Mouse (Mus musculus): ENCODE data around the gene Fam214a. TPM values are rescaled to one million over a fixed set of nuclear protein-coding genes. Genes with fewer than 3 reads are reported as not detected.
"Not testable (repeated sequence)": the region's sequence is repeated elsewhere in the genome, so short reads cannot be mapped to it uniquely, and the experiment has no call there.

The Fam214a gene
- polyA plus RNA-seq, 1 experiment, result 18.3 TPM

DNA sequence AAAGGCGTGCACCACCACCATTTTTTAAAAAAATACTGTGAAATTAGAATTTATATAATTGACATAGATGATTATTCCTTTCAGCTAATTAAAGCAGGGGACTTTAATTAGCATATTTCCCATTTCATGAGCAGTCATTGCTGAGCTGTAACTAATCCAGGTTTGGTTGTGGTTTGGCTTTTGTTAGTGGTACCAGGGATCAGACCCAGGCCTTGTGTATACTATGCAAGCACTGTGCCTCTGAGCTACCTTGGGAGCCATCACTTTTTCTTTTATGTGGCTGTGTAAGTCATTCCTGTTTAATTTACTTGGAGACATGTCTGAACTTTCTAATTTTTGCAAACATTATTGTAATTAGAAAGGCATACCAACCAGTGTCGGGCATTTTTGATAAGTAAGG, 24.6 kb downstream of the Fam214a start:
- TF ChIP-seq CTCF (IDR thresholded peaks at IDR 0.05; ENCODE audit: borderline replicate concordance, insufficient read depth, low read length), result no peak
- H3K27ac ChIP-seq (ENCODE audit: insufficient read depth, low read length), result no peak overlapping the region
- H3K4me3 ChIP-seq (ENCODE audit: insufficient read depth, low read length), result no peak overlapping the region
- peaks cover 7% of the 10 kb centered on the region; the same call in 1 of the 2 replicates for H3K4me1 ChIP-seq (ENCODE audit: control insufficient read depth, insufficient read depth, low read length)

DNA sequence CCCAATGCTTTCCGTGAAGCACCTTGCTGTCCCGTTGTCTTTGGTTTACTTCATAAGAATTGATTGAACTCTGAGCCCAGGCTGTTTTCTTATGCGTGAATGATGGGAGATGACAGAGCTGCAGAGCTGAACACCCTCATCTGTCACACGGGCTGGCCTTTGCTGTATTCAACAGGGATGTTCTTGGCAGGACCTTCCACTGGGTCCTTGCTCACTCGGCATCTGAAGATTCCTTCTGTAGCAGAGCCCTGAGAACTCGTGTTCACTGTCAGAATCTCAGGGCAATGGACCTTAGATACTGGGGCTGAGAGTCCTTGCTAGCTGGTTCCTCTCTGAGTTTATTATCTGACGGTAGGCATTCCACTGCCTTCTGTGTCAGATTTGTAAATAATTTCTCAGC, 25.3 kb downstream of the Fam214a start:
- peaks cover 7% of the 10 kb centered on the region; the same call in 1 of the 2 replicates for H3K4me1 ChIP-seq (ENCODE audit: control insufficient read depth, insufficient read depth, low read length)
- no peak overlapping the region for H3K4me3 ChIP-seq (ENCODE audit: insufficient read depth, low read length)
- no peak overlapping the region for H3K27ac ChIP-seq (ENCODE audit: insufficient read depth, low read length)
- no peak for TF ChIP-seq CTCF (IDR thresholded peaks at IDR 0.05; ENCODE audit: borderline replicate concordance, insufficient read depth, low read length)
- TF ChIP-seq POLR2A (IDR thresholded peaks at IDR 0.05; ENCODE audit: low read depth, low read length), result no peak

DNA sequence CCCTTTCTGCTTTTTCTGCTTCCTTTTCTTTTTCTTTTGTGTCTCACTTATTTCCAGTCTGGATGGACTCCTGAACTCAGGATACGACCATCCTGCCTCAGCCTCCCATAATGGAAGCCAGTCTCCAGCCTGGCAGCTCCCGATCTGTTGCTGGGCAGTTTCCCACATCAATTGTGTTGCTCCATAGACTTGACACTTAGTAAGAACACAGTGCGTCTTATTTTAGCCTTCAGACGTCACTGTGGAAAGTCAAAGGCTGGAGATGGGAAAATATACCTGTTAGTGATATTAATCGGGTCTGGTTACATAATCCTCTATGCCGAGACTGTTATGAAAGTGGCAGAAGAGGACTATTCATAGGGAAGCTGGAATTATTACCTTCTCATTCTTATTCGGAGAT, 26.2 kb downstream of the Fam214a start:
- TF ChIP-seq CTCF (IDR thresholded peaks at IDR 0.05; ENCODE audit: borderline replicate concordance, insufficient read depth, low read length), result no peak
- no peak for TF ChIP-seq POLR2A (IDR thresholded peaks at IDR 0.05; ENCODE audit: low read depth, low read length)
- Histone ChIP-seq H3K4me3 (ENCODE audit: insufficient read depth, low read length) (no peak overlapping the region), H3K4me1 (ENCODE audit: control insufficient read depth, insufficient read depth, low read length) (peaks cover 7% of the 10 kb centered on the region; the same call in 1 of the 2 replicates), H3K27ac (ENCODE audit: insufficient read depth, low read length) (no peak overlapping the region)

DNA sequence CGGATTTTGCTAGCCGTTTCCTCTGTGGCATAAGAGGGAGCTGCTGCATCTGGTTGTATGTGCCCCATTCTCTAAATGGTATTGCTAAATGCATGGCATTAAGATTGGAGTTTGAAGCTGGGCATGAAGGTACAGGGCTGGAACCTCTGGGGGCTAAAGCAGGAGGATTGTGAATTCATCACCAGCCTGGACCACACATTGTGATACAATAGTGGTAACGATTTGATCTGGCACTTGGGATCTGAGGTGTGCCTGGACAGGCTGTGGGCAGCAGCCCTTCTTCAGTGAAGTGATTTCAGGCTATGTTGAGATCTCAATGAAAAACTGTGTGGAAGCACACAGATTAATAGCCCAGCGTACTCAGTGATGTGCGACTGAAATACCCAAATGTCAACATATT, 26.7 kb downstream of the Fam214a start:
- no peak overlapping the region for H3K4me3 ChIP-seq (ENCODE audit: insufficient read depth, low read length)
- H3K27ac ChIP-seq (ENCODE audit: insufficient read depth, low read length), result no peak overlapping the region
- TF ChIP-seq CTCF (IDR thresholded peaks at IDR 0.05; ENCODE audit: borderline replicate concordance, insufficient read depth, low read length) (no peak), POLR2A (IDR thresholded peaks at IDR 0.05; ENCODE audit: low read depth, low read length) (no peak)
- H3K4me1 ChIP-seq (ENCODE audit: control insufficient read depth, insufficient read depth, low read length), result peaks cover 7% of the 10 kb centered on the region; the same call in 1 of the 2 replicates

DNA sequence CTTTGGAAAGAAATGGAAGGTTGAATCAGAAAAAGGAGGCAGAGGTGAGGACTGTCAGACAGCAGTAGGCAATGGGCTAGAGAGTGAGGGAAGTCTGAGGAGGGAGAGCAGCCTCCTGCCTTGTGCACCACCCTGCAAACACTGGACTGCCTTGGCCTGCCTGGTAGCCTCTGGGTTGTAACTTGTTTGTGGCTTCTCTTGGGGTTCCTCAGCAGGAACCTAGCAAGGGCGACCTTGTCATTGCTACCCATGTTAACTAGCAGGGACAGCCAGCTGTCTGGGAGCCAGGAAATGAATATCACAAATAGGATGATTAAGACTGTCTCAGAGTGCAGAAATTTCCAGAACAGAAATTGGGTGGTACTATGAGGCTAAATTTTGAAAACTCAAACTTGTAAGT, 27.2 kb downstream of the Fam214a start:
- no peak for TF ChIP-seq CTCF (IDR thresholded peaks at IDR 0.05; ENCODE audit: borderline replicate concordance, insufficient read depth, low read length)
- TF ChIP-seq POLR2A (IDR thresholded peaks at IDR 0.05; ENCODE audit: low read depth, low read length), result no peak
- Histone ChIP-seq H3K4me1 (ENCODE audit: control insufficient read depth, insufficient read depth, low read length) (peaks cover 5% of the 10 kb centered on the region; the same call in 1 of the 2 replicates), H3K27ac (ENCODE audit: insufficient read depth, low read length) (no peak overlapping the region), H3K4me3 (ENCODE audit: insufficient read depth, low read length) (no peak overlapping the region)

DNA sequence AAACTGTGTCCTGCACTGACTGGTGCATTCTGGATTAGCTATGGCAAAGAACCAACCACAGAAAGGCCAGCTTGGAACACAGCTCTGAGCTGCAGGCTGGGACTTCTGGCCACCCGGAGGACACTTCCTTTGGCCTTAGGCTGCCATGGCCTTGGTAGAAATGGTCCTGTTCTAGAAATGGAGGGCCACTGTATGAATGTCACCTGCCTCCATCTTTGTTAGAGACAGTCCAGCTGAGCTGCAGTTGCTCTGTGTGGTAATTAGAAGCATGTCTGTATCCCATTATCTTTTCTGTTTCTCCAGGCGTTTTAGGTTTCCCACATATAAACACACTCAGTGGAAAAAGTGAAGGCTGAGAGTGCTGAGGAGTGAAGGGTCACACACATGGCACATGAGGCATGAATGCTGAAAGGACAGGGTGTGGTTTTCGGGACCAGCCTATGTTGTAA, 29.0 kb downstream of the Fam214a start:
- no peak overlapping the region for H3K27ac ChIP-seq (ENCODE audit: insufficient read depth, low read length)
- no peaks in the 10 kb centered on the region for H3K4me1 ChIP-seq (ENCODE audit: control insufficient read depth, insufficient read depth, low read length)
- H3K4me3 ChIP-seq (ENCODE audit: insufficient read depth, low read length), result no peak overlapping the region
- TF ChIP-seq CTCF (IDR thresholded peaks at IDR 0.05; ENCODE audit: borderline replicate concordance, insufficient read depth, low read length), result no peak
- no peak for TF ChIP-seq POLR2A (IDR thresholded peaks at IDR 0.05; ENCODE audit: low read depth, low read length)

DNA sequence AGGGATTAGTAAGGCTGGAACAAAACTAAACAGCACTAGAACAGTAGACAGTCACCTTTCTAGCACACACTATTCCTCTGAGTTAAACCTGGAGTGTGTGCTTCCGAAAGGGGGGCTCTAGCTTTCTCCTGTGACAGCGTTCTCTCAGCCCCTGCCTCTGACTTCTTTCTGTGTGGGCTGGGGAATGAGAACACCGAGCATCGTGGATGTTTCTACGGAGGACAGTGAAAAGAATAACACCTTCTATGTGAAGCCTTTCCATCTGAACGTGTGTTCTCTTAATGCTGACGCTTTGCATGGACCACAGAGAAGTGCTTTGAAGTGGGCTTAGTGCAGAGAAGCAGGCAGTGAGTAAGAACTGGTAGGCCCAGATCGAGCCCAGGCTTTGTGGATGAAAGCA, 29.5 kb downstream of the Fam214a start:
- TF ChIP-seq POLR2A (IDR thresholded peaks at IDR 0.05; ENCODE audit: low read depth, low read length) (no peak), CTCF (IDR thresholded peaks at IDR 0.05; ENCODE audit: borderline replicate concordance, insufficient read depth, low read length) (no peak)
- no peak overlapping the region for H3K4me3 ChIP-seq (ENCODE audit: insufficient read depth, low read length)
- H3K27ac ChIP-seq (ENCODE audit: insufficient read depth, low read length), result peak overlapping the region; percentile 29; the same call in 1 of the 2 replicates
- H3K4me1 ChIP-seq (ENCODE audit: control insufficient read depth, insufficient read depth, low read length), result no peaks in the 10 kb centered on the region

DNA sequence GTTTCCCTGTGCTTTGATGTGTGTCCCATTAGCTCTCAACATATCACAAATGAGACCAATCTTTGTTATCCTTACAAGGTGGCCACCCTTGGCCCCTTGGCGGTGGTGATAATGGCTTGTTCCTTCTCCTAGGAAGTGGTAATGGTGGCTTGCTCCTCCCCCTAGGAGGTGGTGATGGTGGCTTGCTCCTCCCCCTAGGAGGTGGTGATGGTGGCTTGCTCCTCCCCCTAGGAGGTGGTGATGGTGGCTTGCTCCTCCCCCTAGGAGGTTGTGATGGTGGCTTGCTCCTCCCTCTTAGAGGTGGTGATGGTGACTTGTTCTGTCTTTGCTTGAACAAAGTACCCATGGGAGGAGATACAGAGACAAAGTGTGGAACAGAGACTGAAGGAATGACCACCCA, 30.0 kb downstream of the Fam214a start:
- not testable (repeated sequence) for H3K4me3 ChIP-seq (ENCODE audit: insufficient read depth, low read length); H3K27ac ChIP-seq (ENCODE audit: insufficient read depth, low read length); H3K4me1 ChIP-seq (ENCODE audit: control insufficient read depth, insufficient read depth, low read length)

DNA sequence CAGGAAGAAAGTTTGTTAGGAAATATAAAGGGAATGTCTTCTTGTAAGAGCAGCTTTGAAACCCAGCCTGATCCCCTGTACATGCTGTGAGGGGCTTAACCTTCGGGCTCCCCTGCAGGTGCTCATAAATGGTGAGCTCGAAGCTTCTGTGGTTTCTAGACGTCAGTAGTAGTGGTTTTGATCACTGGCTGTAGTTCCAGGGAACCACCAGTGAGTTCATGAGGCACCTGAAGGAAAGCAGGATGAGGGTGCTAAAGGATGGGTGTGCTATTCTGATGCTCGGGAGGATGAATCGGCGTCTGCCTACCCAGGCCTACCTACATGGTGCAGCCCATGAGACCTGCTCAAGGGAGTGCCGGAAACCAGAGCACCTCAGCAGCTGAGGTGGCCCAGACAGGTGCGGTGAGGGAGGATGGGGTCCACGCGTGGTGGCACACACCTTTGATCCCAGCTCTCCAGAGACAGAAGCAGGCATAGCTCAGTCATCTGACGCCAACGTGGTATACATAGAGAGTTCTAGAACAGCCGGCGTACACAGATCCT, 32.6 kb downstream of the Fam214a start:
- TF ChIP-seq CTCF (IDR thresholded peaks at IDR 0.05; ENCODE audit: borderline replicate concordance, insufficient read depth, low read length) (no peak), POLR2A (IDR thresholded peaks at IDR 0.05; ENCODE audit: low read depth, low read length) (no peak)
- H3K4me3 ChIP-seq (ENCODE audit: insufficient read depth, low read length), result no peak overlapping the region
- no peak overlapping the region for H3K27ac ChIP-seq (ENCODE audit: insufficient read depth, low read length)
- H3K4me1 ChIP-seq (ENCODE audit: control insufficient read depth, insufficient read depth, low read length), result no peaks in the 10 kb centered on the region

DNA sequence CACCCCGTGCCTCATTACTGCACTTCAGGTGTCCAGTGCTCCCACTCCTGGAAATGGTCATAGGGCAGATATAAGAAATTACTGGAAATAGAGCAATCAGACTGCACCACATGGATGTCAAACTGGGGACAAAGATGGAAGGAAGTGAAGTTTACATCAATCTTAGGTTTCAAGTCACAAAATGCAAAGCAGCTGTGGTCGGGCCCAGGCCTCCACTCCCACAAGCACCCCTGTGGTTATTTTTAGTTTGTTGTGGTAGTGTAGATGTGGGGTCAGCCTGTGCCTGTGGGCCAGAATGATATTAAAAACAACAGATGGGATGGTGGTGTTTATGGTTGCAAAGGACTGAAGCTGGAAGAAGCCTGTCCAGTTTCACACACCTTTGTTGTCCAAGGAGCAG, 33.1 kb downstream of the Fam214a start:
- H3K27ac ChIP-seq (ENCODE audit: insufficient read depth, low read length), result no peak overlapping the region
- H3K4me1 ChIP-seq (ENCODE audit: control insufficient read depth, insufficient read depth, low read length), result no peaks in the 10 kb centered on the region
- H3K4me3 ChIP-seq (ENCODE audit: insufficient read depth, low read length), result no peak overlapping the region
- no peak for TF ChIP-seq CTCF (IDR thresholded peaks at IDR 0.05; ENCODE audit: borderline replicate concordance, insufficient read depth, low read length)
- no peak for TF ChIP-seq POLR2A (IDR thresholded peaks at IDR 0.05; ENCODE audit: low read depth, low read length)

Measured in embryonic fibroblast, embryonic 13.5 days (primary cell).